19 mouse cellular contexts compared by ENCODE assay signal in genomic region chr5:134613727-134614126, GRCm38 (mm10). TPM values are rescaled to one million over a fixed set of nuclear protein-coding genes. Genes with fewer than 3 reads are reported as not detected.
DNase-seq lines count a peak whose midpoint lies in the region; ATAC-seq and TF ChIP-seq lines count a peak whose summit lies in the region.
"Had no signal": no experiment of that assay in that cellular context is flagged by ENCODE, and none has a peak within 500 bp of the region (broad histone marks: within the 10 kb centered on the region; RNA-seq: fewer than 3 reads in every experiment).

No protein-coding gene starts in this region.

- H3K4me1 ChIP-seq in midbrain, embryonic 16.5 days (ENCODE audit: control insufficient read depth, insufficient read depth, low read length), result no peaks in the 10 kb centered on the region
- H3K4me1 ChIP-seq: embryonic facial prominence, embryonic 12.5 days had no signal

- H3K9ac ChIP-seq in midbrain, embryonic 16.5 days (ENCODE audit: low read depth, low read length), result no peak overlapping the region
- H3K9ac ChIP-seq: embryonic facial prominence, embryonic 12.5 days had no signal

- no peaks in the 10 kb centered on the region for H3K9me3 ChIP-seq in midbrain, embryonic 16.5 days (replicated peaks; ENCODE audit: control insufficient read depth, low read length, poor library complexity, severe bottlenecking)
- H3K9me3 ChIP-seq: embryonic facial prominence, embryonic 12.5 days; forebrain, embryonic 10.5 days; G1E; hindbrain, embryonic 10.5 days had no signal

- peaks cover 11% of the 10 kb centered on the region for H3K36me3 ChIP-seq in midbrain, embryonic 16.5 days (ENCODE audit: control insufficient read depth, insufficient read depth, low read length)

- TF ChIP-seq CTCF in gastrocnemius, adult 2 months (IDR thresholded peaks at IDR 0.05), result no peak

- intact Hi-C loops in gastrocnemius, adult 2 months (cut with DNase I), result loop anchor here (10.0 kb wide), 1 partner anchor 239 kb away; no protein-coding TSS in a partner anchor

- ATAC-seq in megakaryocyte, adult 5-6 weeks (ENCODE audit: poor library complexity, severe bottlenecking), result peak; percentile 59
- ATAC-seq in midbrain, embryonic 16.5 days, result no peak
- ATAC-seq: intestine, embryonic 16.5 days had no signal

- H3K27ac ChIP-seq in gastrocnemius, adult 2 months, result 0 out of 2 replicates have a peak overlapping the region, but pooled peaks have one; percentile 5
- H3K27ac ChIP-seq in midbrain, embryonic 16.5 days (ENCODE audit: low read length), result no peak overlapping the region
- H3K27ac ChIP-seq: embryonic facial prominence, embryonic 12.5 days; forebrain, embryonic 10.5 days; hindbrain, embryonic 10.5 days had no signal

- no peak overlapping the region for H3K4me3 ChIP-seq in gastrocnemius, adult 2 months
- H3K4me3 ChIP-seq in midbrain, embryonic 16.5 days (ENCODE audit: low read depth, low read length), result no peak overlapping the region
- H3K4me3 ChIP-seq: embryonic facial prominence, embryonic 12.5 days; forebrain, embryonic 10.5 days; hindbrain, embryonic 10.5 days had no signal

- whole genome bisulfite sequencing in midbrain, embryonic 16.5 days, result 83% methylated on average over 9 of the region's 9 CpGs

- DNase-seq in gastrocnemius, adult 2 months, result no peak
- no peak for DNase-seq in gastrocnemius, adult 8-10 months (ENCODE audit: low spot score in 2 of 2)
- DNase-seq in lung, postnatal 25 days (ENCODE audit: low spot score), result peak; percentile 26
- no peak for DNase-seq in lung, postnatal 10 days
- DNase-seq in spleen, postnatal 36 days (ENCODE audit: low spot score in 2 of 2), result peak; percentile 89 to 90
- DNase-seq in retina, postnatal 1 day, result no peak
- DNase-seq: adrenal gland, postnatal 14 days; cerebellum, postnatal 25 days; gastrocnemius, postnatal 10 days; right cerebral cortex, postnatal 4 days had no signal

- no peak overlapping the region for H3K4me2 ChIP-seq in midbrain, embryonic 16.5 days (ENCODE audit: low read length)
- H3K4me2 ChIP-seq: embryonic facial prominence, embryonic 12.5 days; heart, embryonic 11.5 days had no signal

- H3K27me3 ChIP-seq in midbrain, embryonic 16.5 days (ENCODE audit: control insufficient read depth, insufficient read depth, low read depth, low read length), result no peaks in the 10 kb centered on the region
- H3K27me3 ChIP-seq: embryonic facial prominence, embryonic 12.5 days had no signal

RNA-seq across cellular contexts. Expression of gene Lat2, which starts 1.1 kb away (rescaled TPM):
- total RNA-seq in gastrocnemius, adult 2 months (2021), result 1 to 10 TPM in 1 of 2 experiments, under 1 TPM in 1; 0.87 to 1.2 TPM
- 1 to 10 TPM in 1 of 4 experiments, under 1 TPM in 2, not detected in 1; 0.59 to 1.9 (median 0.88) TPM for total RNA-seq in gastrocnemius, adult 8-10 months (2022)
- 87.7 and 91.1 TPM in 2 replicates for total RNA-seq in megakaryocyte, adult 5-6 weeks (2015)
- total RNA-seq in megakaryocyte, adult 5-6 weeks (2017), result 109 and 115 TPM in 2 replicates
- polyA plus RNA-seq in midbrain, embryonic 16.5 days (2015; fragmentation: Nextera tagmentation; extraction: Ambion mirVana), result 2.4 and 2.7 TPM in 2 replicates

RNA-seq across cellular contexts. Expression of gene Eif4h, which starts 25.6 kb away (rescaled TPM):
- 100 to 1,000 TPM in 1 of 2 experiments, 10 to 100 TPM in 1; 92.2 to 105 TPM for total RNA-seq in gastrocnemius, adult 2 months (2021)
- total RNA-seq in gastrocnemius, adult 8-10 months (2022), result 10 to 100 TPM; 85.4 to 90.6 (median 87.9) TPM
- total RNA-seq in megakaryocyte, adult 5-6 weeks (2015), result 160 and 176 TPM in 2 replicates
- total RNA-seq in megakaryocyte, adult 5-6 weeks (2017), result 191 and 197 TPM in 2 replicates
- polyA plus RNA-seq in midbrain, embryonic 16.5 days (2015; fragmentation: Nextera tagmentation; extraction: Ambion mirVana), result 321 and 329 TPM in 2 replicates

RNA-seq across cellular contexts. Expression of gene Rfc2, which starts 32.6 kb away (rescaled TPM):
- 10 to 100 TPM; 18.3 to 19.8 TPM for total RNA-seq in gastrocnemius, adult 2 months (2021)
- total RNA-seq in gastrocnemius, adult 8-10 months (2022), result 10 to 100 TPM; 16.0 to 23.8 (median 19.5) TPM
- total RNA-seq in megakaryocyte, adult 5-6 weeks (2015), result 161 and 172 TPM in 2 replicates
- total RNA-seq in megakaryocyte, adult 5-6 weeks (2017), result 110 and 115 TPM in 2 replicates
- polyA plus RNA-seq in midbrain, embryonic 16.5 days (2015; fragmentation: Nextera tagmentation; extraction: Ambion mirVana), result 179 and 186 TPM in 2 replicates

RNA-seq across cellular contexts. Expression of gene Syna, which starts 53.8 kb away (rescaled TPM):
- not detected for total RNA-seq in gastrocnemius, adult 2 months (2021)
- not detected for total RNA-seq in gastrocnemius, adult 8-10 months (2022)
- total RNA-seq in megakaryocyte, adult 5-6 weeks (2015), result not detected in 2 replicates
- not detected in 2 replicates for total RNA-seq in megakaryocyte, adult 5-6 weeks (2017)
- 0.46 and 0.92 TPM in 2 replicates for polyA plus RNA-seq in midbrain, embryonic 16.5 days (2015; fragmentation: Nextera tagmentation; extraction: Ambion mirVana)
- total RNA-seq: adrenal gland, postnatal 14 days had no signal
- polyA plus RNA-seq: forebrain, embryonic 10.5 days; G1E; heart, embryonic 11.5 days; intestine, embryonic 16.5 days; liver, embryonic 16.5 days had no signal

Comparison
In these comparisons a context has a peak if more than half of its experiments do, and no peak if none do; other contexts are left out.
1. DNase-seq: peak in lung, postnatal 25 days (single experiment) and spleen, postnatal 36 days (2 of 2); none in gastrocnemius, adult 2 months (single experiment), gastrocnemius, adult 8-10 months (0 of 2), lung, postnatal 10 days (single experiment) and retina, postnatal 1 day (single experiment).
2. RNA of gene Lat2, which starts 1.1 kb away (total RNA-seq): 87.7 to 115 TPM in megakaryocyte, adult 5-6 weeks; 0.87 to 1.2 TPM in gastrocnemius, adult 2 months and 0.59 to 1.9 TPM in gastrocnemius, adult 8-10 months; every median in the first group is over 10 times any median in the second.
3. RNA of gene Rfc2, which starts 32.6 kb away (total RNA-seq): 110 to 172 TPM in megakaryocyte, adult 5-6 weeks; 16.0 to 23.8 TPM in gastrocnemius, adult 8-10 months and 18.3 to 19.8 TPM in gastrocnemius, adult 2 months; every median in the first group is over 4 times any median in the second.